Mouse (Mus musculus): ENCODE results near the gene Htr5a. TPM values are rescaled to one million over a fixed set of nuclear protein-coding genes. Genes with fewer than 3 reads are reported as not detected.

The Htr5a gene
- polyA plus RNA-seq (2015; fragmentation: Nextera tagmentation; extraction: Ambion mirVana), result not detected in 2 replicates

- 7% methylated on average over 25 of the region's 25 CpGs for WGBS
- Histone ChIP-seq H3K4me1 (replicated peaks; ENCODE audit: control insufficient read depth, insufficient read depth) (no peaks in the 10 kb centered on the region), H3K9ac (ENCODE audit: low read length) (no peak within 1 kb of the TSS), H3K27me3 (ENCODE audit: control insufficient read depth, insufficient read depth, low read length) (no peaks in the 10 kb centered on the region), H3K27ac (replicated peaks) (no peak within 1 kb of the TSS), H3K4me2 (replicated peaks; ENCODE audit: low read depth) (no peak within 1 kb of the TSS), H3K9me3 (ENCODE audit: control insufficient read depth, low read length) (no peaks in the 10 kb centered on the region), H3K36me3 (ENCODE audit: control insufficient read depth, insufficient read depth, low read length) (no peaks in the 10 kb centered on the region), H3K4me3 (ENCODE audit: low read depth, low read length) (no peak within 1 kb of the TSS)
- DNase-seq (ENCODE audit: low spot score) (peak; percentile 33), ATAC-seq (ENCODE audit: low FRiP score, low TSS enrichment) (peak; percentile 51; the same call in 1 of the 2 replicates)
- TF ChIP-seq CTCF (IDR thresholded peaks at IDR 0.05; ENCODE audit: low read depth) (no peak), EP300 (optimal IDR thresholded peaks at IDR 0.05) (no peak)
Observed at GRCm38 (mm10) chr5:27841701-27842295, at the start of gene Htr5a. TSS of gene Htr5a (plus strand) at chr5:27842149.

DNA sequence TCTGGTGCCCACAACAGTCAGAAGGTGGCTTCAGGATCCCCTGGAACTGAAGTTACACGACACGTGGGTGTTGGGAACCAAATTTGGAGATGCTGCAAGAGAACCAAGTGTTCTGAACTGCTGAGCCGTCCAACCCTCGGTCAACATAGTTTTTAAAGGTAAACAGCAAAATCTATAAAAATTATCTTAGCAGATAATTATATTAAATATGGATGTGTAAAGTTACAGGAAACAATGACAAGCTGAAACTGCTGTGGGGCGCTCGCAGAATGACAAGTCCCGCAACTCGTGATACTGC lies 49.8 kb upstream of the Htr5a start:
- Histone ChIP-seq H3K4me2 (replicated peaks; ENCODE audit: low read depth) (peak overlapping the region; percentile 64), H3K27ac (replicated peaks) (peak overlapping the region; percentile 97), H3K4me3 (ENCODE audit: low read depth, low read length) (peak overlapping the region; percentile 76), H3K27me3 (ENCODE audit: control insufficient read depth, insufficient read depth, low read length) (no peaks in the 10 kb centered on the region), H3K9me3 (ENCODE audit: control insufficient read depth, low read length) (no peaks in the 10 kb centered on the region), H3K4me1 (replicated peaks; ENCODE audit: control insufficient read depth, insufficient read depth) (peaks cover 4% of the 10 kb centered on the region; the same call in 1 of the 2 replicates), H3K9ac (ENCODE audit: low read length) (peak overlapping the region; percentile 84), H3K36me3 (ENCODE audit: control insufficient read depth, insufficient read depth, low read length) (no peaks in the 10 kb centered on the region; the same call in 1 of the 2 replicates)
- DNase-seq (ENCODE audit: low spot score), result no peak
- ATAC-seq (ENCODE audit: low FRiP score, low TSS enrichment), result no peak
- TF ChIP-seq CTCF (IDR thresholded peaks at IDR 0.05; ENCODE audit: low read depth) (no peak), EP300 (optimal IDR thresholded peaks at IDR 0.05) (no peak)
- WGBS, result 7% methylated on average over 8 of the region's 8 CpGs

- 42% methylated on average over 9 of the region's 9 CpGs for WGBS
- no peak for ATAC-seq (ENCODE audit: low FRiP score, low TSS enrichment)
- no peak overlapping the region for H3K9ac ChIP-seq (ENCODE audit: low read length)
- 0 out of 2 replicates have a peak overlapping the region, but pooled peaks have one; percentile 76 for H3K4me3 ChIP-seq (ENCODE audit: low read depth, low read length)
- H3K36me3 ChIP-seq (ENCODE audit: control insufficient read depth, insufficient read depth, low read length), result no peaks in the 10 kb centered on the region; the same call in 1 of the 2 replicates
- H3K27me3 ChIP-seq (ENCODE audit: control insufficient read depth, insufficient read depth, low read length), result no peaks in the 10 kb centered on the region
- no peak for DNase-seq (ENCODE audit: low spot score)
- peaks cover 4% of the 10 kb centered on the region; the same call in 1 of the 2 replicates for H3K4me1 ChIP-seq (replicated peaks; ENCODE audit: control insufficient read depth, insufficient read depth)
- TF ChIP-seq EP300 (optimal IDR thresholded peaks at IDR 0.05), result no peak
- no peak for TF ChIP-seq CTCF (IDR thresholded peaks at IDR 0.05; ENCODE audit: low read depth)
- no peaks in the 10 kb centered on the region for H3K9me3 ChIP-seq (ENCODE audit: control insufficient read depth, low read length)
- no peak overlapping the region for H3K27ac ChIP-seq (replicated peaks)
- H3K4me2 ChIP-seq (replicated peaks; ENCODE audit: low read depth), result peak overlapping the region; percentile 64
Observed at GRCm38 (mm10) chr5:27792531-27793205, 49.3 kb upstream of the Htr5a start.

GRCm38 (mm10) chr5:27793923-27794322 lies 48.0 kb upstream of the Htr5a start:
- H3K4me2 ChIP-seq (replicated peaks; ENCODE audit: low read depth), result no peak overlapping the region
- no peak for ATAC-seq (ENCODE audit: low FRiP score, low TSS enrichment)
- no peaks in the 10 kb centered on the region for H3K27me3 ChIP-seq (ENCODE audit: control insufficient read depth, insufficient read depth, low read length)
- no peaks in the 10 kb centered on the region for H3K9me3 ChIP-seq (ENCODE audit: control insufficient read depth, low read length)
- 13% methylated on average over 1 of the region's 1 CpGs for WGBS
- H3K36me3 ChIP-seq (ENCODE audit: control insufficient read depth, insufficient read depth, low read length), result no peaks in the 10 kb centered on the region
- TF ChIP-seq EP300 (optimal IDR thresholded peaks at IDR 0.05), result no peak
- peak; percentile 85 for TF ChIP-seq CTCF (IDR thresholded peaks at IDR 0.05; ENCODE audit: low read depth)
- peak; percentile 71 for DNase-seq (ENCODE audit: low spot score)
- H3K4me3 ChIP-seq (ENCODE audit: low read depth, low read length), result no peak overlapping the region
- peaks cover 4% of the 10 kb centered on the region; the same call in 1 of the 2 replicates for H3K4me1 ChIP-seq (replicated peaks; ENCODE audit: control insufficient read depth, insufficient read depth)
- no peak overlapping the region for H3K9ac ChIP-seq (ENCODE audit: low read length)
- H3K27ac ChIP-seq (replicated peaks), result no peak overlapping the region

DNA sequence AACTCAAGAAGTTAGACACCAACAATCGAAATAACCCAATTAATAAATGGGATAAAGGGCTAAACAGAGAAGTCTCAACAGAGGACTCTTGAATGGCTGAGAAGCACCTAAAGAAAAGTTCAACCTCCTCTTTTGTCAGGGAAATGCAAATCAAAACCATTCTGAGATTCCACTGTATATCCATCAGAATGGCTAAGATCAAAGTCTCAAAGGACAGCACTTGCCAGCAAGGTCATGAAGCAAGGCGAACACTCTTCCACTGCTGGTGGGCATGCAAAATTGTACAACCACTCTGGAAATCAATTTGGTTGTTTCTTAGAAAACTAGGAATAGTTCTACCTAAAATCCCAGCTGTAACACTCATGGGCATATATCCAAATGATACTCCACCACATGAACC lies 27.7 kb upstream of the Htr5a start:
- TF ChIP-seq CTCF (IDR thresholded peaks at IDR 0.05; ENCODE audit: low read depth) (no peak), EP300 (optimal IDR thresholded peaks at IDR 0.05) (no peak)
- H3K4me1 ChIP-seq (replicated peaks; ENCODE audit: control insufficient read depth, insufficient read depth), result no peaks in the 10 kb centered on the region
- no peaks in the 10 kb centered on the region for H3K27me3 ChIP-seq (ENCODE audit: control insufficient read depth, insufficient read depth, low read length)
- DNase-seq (ENCODE audit: low spot score) (no peak), ATAC-seq (ENCODE audit: low FRiP score, low TSS enrichment) (no peak)
- H3K9me3 ChIP-seq (ENCODE audit: control insufficient read depth, low read length), result no peaks in the 10 kb centered on the region
- no peaks in the 10 kb centered on the region for H3K36me3 ChIP-seq (ENCODE audit: control insufficient read depth, insufficient read depth, low read length)
- no peak overlapping the region for H3K27ac ChIP-seq (replicated peaks)
- no peak overlapping the region for H3K4me2 ChIP-seq (replicated peaks; ENCODE audit: low read depth)
- H3K9ac ChIP-seq (ENCODE audit: low read length), result no peak overlapping the region
- 86% methylated on average over 2 of the region's 2 CpGs for WGBS
- H3K4me3 ChIP-seq (ENCODE audit: low read depth, low read length), result no peak overlapping the region

All from stomach, postnatal 0 days (tissue).